Comparison of ENCODE assay signal across 19 mouse cellular contexts in the genomic region with DNA sequence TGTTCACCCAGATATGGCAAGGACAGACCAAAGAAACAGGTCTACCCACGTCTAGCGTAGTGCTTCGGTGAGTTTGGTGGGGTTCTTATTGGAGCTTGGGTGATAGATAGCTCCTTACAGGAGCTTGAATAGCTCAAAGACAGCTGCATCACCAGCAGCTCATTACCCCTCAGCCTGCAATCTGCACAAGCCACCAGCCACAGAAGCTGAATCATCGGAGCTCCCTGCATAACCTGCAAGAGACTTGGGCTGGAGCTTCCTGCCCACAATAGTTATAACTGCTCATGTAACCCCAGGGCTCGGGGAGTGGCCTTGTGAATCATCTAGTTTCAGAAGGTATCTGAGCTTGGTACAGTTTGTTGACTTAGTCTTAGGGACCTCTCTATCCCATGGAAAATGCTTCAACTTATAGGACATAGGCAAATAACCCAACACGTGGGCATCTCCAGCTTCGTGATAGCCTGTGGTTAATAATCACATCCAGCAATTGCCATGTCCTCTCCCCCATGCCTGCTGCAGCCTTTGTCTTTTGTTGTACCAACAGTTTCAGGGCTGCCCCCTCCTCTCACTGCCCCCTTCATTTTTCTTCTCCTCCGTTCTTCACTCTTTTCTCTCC. TPM values are rescaled to one million over a fixed set of nuclear protein-coding genes. Genes with fewer than 3 reads are reported as not detected.
A peak's percentile ranks its signal among the peaks of the same experiment; 100 is the strongest.
DNase-seq lines count a peak whose midpoint lies in the region; ATAC-seq lines count a peak whose summit lies in the region.
"Had no signal": no experiment of that assay in that cellular context is flagged by ENCODE, and none has a peak within 500 bp of the region (broad histone marks: within the 10 kb centered on the region; RNA-seq: fewer than 3 reads in every experiment).

No protein-coding gene starts in this region.

- no peak overlapping the region for H3K4me2 ChIP-seq in hindbrain, embryonic 14.5 days (replicated peaks)
- H3K4me2 ChIP-seq in forebrain, embryonic 16.5 days (ENCODE audit: low read length), result no peak overlapping the region
- H3K4me2 ChIP-seq: forebrain, embryonic 15.5 days; neural tube, embryonic 12.5 days had no signal

- no peak overlapping the region for H3K4me3 ChIP-seq in hindbrain, embryonic 14.5 days (replicated peaks; ENCODE audit: low read length)
- no peak overlapping the region for H3K4me3 ChIP-seq in forebrain, embryonic 16.5 days (replicated peaks; ENCODE audit: low read length)
- H3K4me3 ChIP-seq: forebrain, embryonic 15.5 days; gastrocnemius, adult 2 months; neural tube, embryonic 12.5 days had no signal

- no peaks in the 10 kb centered on the region for H3K9me3 ChIP-seq in hindbrain, embryonic 14.5 days (ENCODE audit: control insufficient read depth, low read length)
- H3K9me3 ChIP-seq in forebrain, embryonic 16.5 days (ENCODE audit: control insufficient read depth, low read length), result no peaks in the 10 kb centered on the region
- H3K9me3 ChIP-seq: forebrain, embryonic 15.5 days; neural tube, embryonic 12.5 days had no signal

- H3K9ac ChIP-seq in hindbrain, embryonic 14.5 days, result no peak overlapping the region
- H3K9ac ChIP-seq in forebrain, embryonic 16.5 days (replicated peaks; ENCODE audit: low read depth, low read length), result no peak overlapping the region
- H3K9ac ChIP-seq: forebrain, embryonic 15.5 days; neural tube, embryonic 12.5 days had no signal

- H3K36me3 ChIP-seq in hindbrain, embryonic 14.5 days (replicated peaks; ENCODE audit: control insufficient read depth, insufficient read depth), result 0 out of 2 replicates have a peak, but pooled peaks cover 4% of the 10 kb centered on the region
- H3K36me3 ChIP-seq in forebrain, embryonic 16.5 days (ENCODE audit: control insufficient read depth, insufficient read depth), result no peaks in the 10 kb centered on the region
- H3K36me3 ChIP-seq: forebrain, embryonic 15.5 days had no signal

- H3K27ac ChIP-seq in hindbrain, embryonic 14.5 days, result no peak overlapping the region
- H3K27ac ChIP-seq in forebrain, embryonic 16.5 days (ENCODE audit: low read length), result no peak overlapping the region
- H3K27ac ChIP-seq: forebrain, embryonic 15.5 days; gastrocnemius, adult 2 months; neural tube, embryonic 12.5 days had no signal

- no peaks in the 10 kb centered on the region for H3K4me1 ChIP-seq in hindbrain, embryonic 14.5 days (replicated peaks; ENCODE audit: control insufficient read depth, insufficient read depth, low read length)
- H3K4me1 ChIP-seq in forebrain, embryonic 16.5 days (replicated peaks; ENCODE audit: control insufficient read depth, insufficient read depth, low read length), result no peaks in the 10 kb centered on the region
- H3K4me1 ChIP-seq: forebrain, embryonic 15.5 days; neural tube, embryonic 12.5 days had no signal

- WGBS in hindbrain, embryonic 14.5 days, result 91% methylated on average over 8 of the region's 8 CpGs
- WGBS in forebrain, embryonic 16.5 days, result 88% methylated on average over 8 of the region's 8 CpGs

- no peaks in the 10 kb centered on the region for H3K27me3 ChIP-seq in hindbrain, embryonic 14.5 days (ENCODE audit: control insufficient read depth, insufficient read depth, low read length)
- no peaks in the 10 kb centered on the region for H3K27me3 ChIP-seq in forebrain, embryonic 16.5 days (replicated peaks; ENCODE audit: control insufficient read depth, insufficient read depth, low read length)
- H3K27me3 ChIP-seq: forebrain, embryonic 15.5 days; neural tube, embryonic 12.5 days had no signal

- peak; percentile 93 for ATAC-seq in hematopoietic stem cell, adult 5-6 weeks (replicated peaks in 1 of 2; ENCODE audit: insufficient read depth in 1 of 2, low FRiP score in 2 of 2, low TSS enrichment in 1 of 2, low read depth in 1 of 2, poor library complexity in 2 of 2, severe bottlenecking in 2 of 2)
- no peak for ATAC-seq in hindbrain, embryonic 14.5 days (ENCODE audit: low FRiP score)
- no peak for ATAC-seq in forebrain, embryonic 16.5 days
- ATAC-seq: forebrain, embryonic 15.5 days; inflammation-experienced regulatory T-cells, adult 6 months had no signal

- DNase-seq in adrenal gland, adult (ENCODE audit: inconsistent age in 2 of 2, low spot score in 1 of 2), result peak; percentile 33 to 48
- DNase-seq in adrenal gland, postnatal 14 days, result no peak
- DNase-seq in urinary bladder, postnatal 14 days (ENCODE audit: low spot score), result peak; percentile 41
- no peak for DNase-seq in urinary bladder, postnatal 25 days (ENCODE audit: low spot score)
- DNase-seq in lung, postnatal 36 days, result no peak
- DNase-seq in hindbrain, embryonic 14.5 days (ENCODE audit: low spot score), result no peak
- DNase-seq: B cell, adult 2 months; cerebellum, adult 8-10 months; gastrocnemius, adult 2 months; heart, postnatal 14 days; kidney, postnatal 10 days; layer of hippocampus, adult 9-11 months; lung, adult 18-20 months; thymus, adult 18-20 months had no signal

RNA-seq across cellular contexts. Expression of a gene that starts 42.4 kb away (rescaled TPM):
- 41.6 and 44.3 TPM in 2 replicates for total RNA-seq in adrenal gland, postnatal 14 days (2021)
- total RNA-seq in hematopoietic stem cell, adult 5-6 weeks (2017), result 29.5 and 35.9 TPM in 2 replicates
- 5.1 and 5.8 TPM in 2 replicates for polyA plus RNA-seq in hindbrain, embryonic 14.5 days (2014; fragmentation: Nextera tagmentation; extraction: Ambion mirVana)
- 4.3 and 6.1 TPM in 2 replicates for polyA plus RNA-seq in forebrain, embryonic 16.5 days (2015; fragmentation: Nextera tagmentation; extraction: Ambion mirVana)

Comparison
In these comparisons a context has a peak if more than half of its experiments do, and no peak if none do; other contexts are left out.
1. DNase-seq: peak in adrenal gland, adult (2 of 2) and urinary bladder, postnatal 14 days (single experiment); none in adrenal gland, postnatal 14 days (single experiment), urinary bladder, postnatal 25 days (single experiment), lung, postnatal 36 days (single experiment) and hindbrain, embryonic 14.5 days (single experiment).
2. ATAC-seq: peak in hematopoietic stem cell, adult 5-6 weeks (2 of 2); none in hindbrain, embryonic 14.5 days (single experiment) and forebrain, embryonic 16.5 days (single experiment).